Mouse (Mus musculus): ENCODE results near the gene Tsr1.

The Tsr1 gene

DNA sequence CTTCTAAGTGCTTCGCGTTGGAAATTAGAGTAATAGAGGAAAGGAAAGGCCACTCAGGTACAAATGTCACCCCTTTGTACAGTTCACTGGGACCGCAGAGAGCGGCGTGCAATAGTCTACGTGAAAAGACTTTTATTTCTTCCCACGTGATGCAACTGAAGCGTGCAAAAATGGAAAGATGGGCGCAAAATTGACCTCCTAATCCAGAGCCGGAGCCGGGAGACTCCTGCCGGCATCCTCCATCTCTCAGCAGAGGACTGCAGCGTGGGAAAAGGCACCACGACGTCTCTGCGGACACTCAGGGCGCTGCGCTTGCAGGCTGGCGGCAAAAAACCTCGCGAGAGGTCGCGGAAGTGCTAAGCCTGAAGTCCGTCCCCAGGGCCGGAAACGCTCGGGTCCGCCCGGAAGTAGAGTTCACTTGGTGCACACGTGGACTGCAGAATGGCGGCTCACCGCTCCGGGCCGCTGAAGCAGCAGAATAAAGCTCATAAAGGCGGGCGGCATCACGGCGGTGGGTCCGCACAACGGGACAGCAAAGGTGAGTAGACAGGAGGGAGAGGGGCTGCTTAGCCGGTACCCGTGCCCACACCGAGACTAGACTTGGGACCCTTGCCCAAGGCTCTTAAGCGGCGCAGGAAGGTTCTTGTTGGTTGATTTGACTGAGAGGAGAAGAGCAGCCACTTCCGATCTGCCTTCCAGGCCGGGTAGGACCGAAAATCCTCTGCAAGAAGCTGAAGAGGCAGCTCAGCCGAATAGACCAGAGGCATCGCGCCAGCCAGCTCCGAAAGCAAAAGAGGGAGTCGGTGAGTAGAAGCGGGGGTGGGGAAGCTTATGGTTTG is at the start of gene Tsr1:
TSS of gene Tsr1 (plus strand) at position 394 of the 839 bp plus-strand sequence.
- DNase-seq (ENCODE audit: low spot score in 2 of 2), result peak; percentile 87 to 88

DNA sequence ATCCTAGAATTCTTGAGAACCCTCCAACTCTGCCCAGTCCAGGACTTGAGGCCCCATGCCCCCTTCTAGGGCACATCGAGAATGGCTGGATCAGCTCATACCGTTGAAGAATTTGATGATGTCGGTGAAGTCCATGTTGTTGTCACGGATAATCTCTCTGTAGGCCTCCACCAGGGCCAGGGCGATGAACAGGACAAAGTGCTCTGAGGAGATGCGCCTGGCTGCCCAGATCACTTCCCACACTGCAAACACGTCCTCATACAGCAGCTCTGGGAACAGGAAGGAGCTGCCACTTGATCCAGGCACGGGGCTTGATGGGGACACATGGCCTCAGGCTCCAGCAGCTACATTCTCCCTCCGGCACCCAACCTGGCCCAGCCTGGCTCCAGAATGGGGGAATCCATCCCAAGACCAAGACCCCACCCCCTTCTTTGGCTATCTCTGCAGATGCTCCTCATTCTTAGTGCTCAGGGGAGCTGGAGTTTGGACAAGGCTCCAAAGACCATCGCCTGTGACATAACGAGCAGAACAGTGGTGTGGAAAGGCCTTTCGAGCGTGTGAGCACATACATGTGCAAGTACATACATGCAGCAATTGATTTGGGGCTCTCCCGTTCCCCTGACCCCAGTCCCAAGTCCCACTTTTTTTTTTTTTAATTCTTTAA is 46.7 kb upstream of the Tsr1 start:
- DNase-seq (ENCODE audit: low spot score in 2 of 2), result no peak

GRCm38 (mm10) chr11:74857756-74858155 is 40.1 kb upstream of the Tsr1 start:
- no peak for DNase-seq (ENCODE audit: low spot score in 2 of 2)

DNA sequence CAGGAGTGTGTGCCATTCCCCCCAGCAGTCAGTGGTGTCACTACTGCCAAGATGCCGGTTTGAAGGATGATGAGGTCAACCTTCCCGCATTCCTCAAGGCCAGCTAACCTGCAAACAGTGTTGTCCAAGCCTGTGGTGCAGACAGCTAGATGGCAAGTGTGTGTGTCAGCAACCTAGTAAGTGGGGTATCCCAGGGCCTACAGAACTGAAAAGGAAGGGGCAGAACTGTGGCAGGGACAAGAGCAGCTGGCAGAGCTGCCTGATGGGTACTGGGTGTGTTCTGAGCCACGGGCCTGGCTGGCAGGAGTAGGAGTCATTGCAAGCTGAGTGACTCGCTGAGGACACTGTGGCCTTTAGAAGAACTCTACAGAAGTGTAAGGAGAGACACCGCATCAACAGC is 35.7 kb upstream of the Tsr1 start:
- no peak for DNase-seq (ENCODE audit: low spot score in 2 of 2)

GRCm38 (mm10) chr11:74863471-74863870 is 34.4 kb upstream of the Tsr1 start:
- DNase-seq (ENCODE audit: low spot score in 2 of 2), result no peak

DNA sequence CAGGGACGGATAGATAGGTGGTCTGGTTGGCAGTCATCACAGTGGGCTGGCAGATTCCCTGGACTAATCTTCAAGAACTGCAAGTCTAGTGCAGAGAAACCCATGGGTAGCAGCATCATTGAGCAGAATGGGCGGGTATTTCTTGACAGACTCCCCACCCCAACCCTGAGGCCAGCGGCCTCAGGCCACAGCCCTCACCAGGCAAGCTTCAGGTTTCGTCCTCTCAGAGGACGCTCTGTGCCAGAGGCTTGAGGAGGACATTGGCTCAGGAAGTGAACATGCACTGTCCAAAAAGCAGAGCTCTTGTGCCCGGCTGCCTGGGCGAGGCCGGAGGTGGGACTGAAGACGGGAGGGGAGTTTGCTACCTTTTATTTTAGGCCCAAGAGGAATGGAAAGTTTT is 33.5 kb upstream of the Tsr1 start:
- no peak for DNase-seq (ENCODE audit: low spot score in 2 of 2)

- no peak for DNase-seq (ENCODE audit: low spot score in 2 of 2)
Measured at GRCm38 (mm10) chr11:74865252-74865651, 32.6 kb upstream of the Tsr1 start.

GRCm38 (mm10) chr11:74866640-74867039 is 31.2 kb upstream of the Tsr1 start:
- no peak for DNase-seq (ENCODE audit: low spot score in 2 of 2)

GRCm38 (mm10) chr11:74867181-74867580 is 30.7 kb upstream of the Tsr1 start:
- no peak for DNase-seq (ENCODE audit: low spot score in 2 of 2)

- no peak for DNase-seq (ENCODE audit: low spot score in 2 of 2)
Measured at GRCm38 (mm10) chr11:74868046-74868760, 29.7 kb upstream of the Tsr1 start.

DNA sequence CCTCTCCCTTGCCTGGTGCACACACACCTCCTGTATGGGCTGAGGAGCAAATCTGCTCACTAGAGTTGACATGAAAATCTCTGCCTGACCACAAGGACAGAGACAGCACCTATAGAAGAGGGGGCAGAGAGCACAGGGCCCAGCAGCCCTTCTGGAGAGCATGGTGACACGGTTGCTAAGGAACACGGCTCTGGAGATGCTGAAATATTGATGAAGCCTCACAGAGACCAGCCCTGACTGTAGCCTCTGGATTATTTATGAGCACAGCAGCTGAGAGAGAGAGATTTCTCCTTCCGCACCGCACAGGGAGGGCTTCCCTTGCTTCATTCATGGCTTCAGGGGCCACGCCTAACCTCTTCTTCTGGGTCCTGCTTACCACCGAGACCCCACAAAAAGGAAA is 28.3 kb upstream of the Tsr1 start:
- no peak for DNase-seq (ENCODE audit: low spot score in 2 of 2)

DNA sequence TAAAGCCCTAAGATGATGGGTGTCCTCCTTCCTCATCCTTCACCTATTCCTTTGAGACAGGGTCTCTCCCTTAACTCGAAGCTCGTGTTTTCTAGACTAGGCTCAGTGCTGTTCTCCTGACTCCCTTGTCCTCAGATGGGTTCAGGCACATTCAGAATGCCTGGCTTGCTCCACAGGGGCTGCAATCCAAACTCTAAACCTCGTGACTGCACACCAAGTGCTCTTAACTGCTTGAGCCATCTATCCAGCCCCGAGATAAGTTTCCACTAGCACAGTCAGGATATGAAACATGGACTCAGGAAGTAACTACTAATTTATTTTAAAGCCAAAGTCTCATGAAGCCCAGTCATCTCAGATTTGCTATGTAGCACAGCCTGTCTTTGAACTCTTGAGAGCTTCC is 27.3 kb upstream of the Tsr1 start:
- DNase-seq (ENCODE audit: low spot score in 2 of 2), result no peak

- no peak for DNase-seq (ENCODE audit: low spot score in 2 of 2)
Measured at GRCm38 (mm10) chr11:74870991-74871622, 26.8 kb upstream of the Tsr1 start.

- no peak for DNase-seq (ENCODE audit: low spot score in 2 of 2)
Measured at GRCm38 (mm10) chr11:74874630-74875029, 23.2 kb upstream of the Tsr1 start.

GRCm38 (mm10) chr11:74876801-74877200 is 21.1 kb upstream of the Tsr1 start:
- no peak for DNase-seq (ENCODE audit: low spot score in 2 of 2)

DNA sequence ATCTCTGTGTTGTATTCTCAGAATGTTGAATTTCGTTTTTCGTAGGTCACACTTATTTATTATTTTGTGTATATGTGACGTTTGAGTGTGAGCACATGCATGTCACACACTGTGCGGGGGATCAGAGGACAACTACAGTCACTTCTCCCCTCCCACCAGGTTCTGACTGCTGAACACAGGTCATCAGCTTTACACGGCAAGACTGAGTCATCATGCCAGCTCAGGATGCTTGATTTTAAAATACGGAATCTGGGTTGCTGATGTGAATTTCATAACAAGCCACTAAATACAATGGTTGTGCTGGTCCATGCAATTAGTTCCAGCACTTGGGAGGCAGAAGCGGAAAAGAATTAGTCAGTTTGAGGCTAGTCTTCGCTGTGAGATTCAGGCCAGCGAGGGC is 16.9 kb upstream of the Tsr1 start:
- DNase-seq (ENCODE audit: low spot score in 2 of 2), result no peak

DNA sequence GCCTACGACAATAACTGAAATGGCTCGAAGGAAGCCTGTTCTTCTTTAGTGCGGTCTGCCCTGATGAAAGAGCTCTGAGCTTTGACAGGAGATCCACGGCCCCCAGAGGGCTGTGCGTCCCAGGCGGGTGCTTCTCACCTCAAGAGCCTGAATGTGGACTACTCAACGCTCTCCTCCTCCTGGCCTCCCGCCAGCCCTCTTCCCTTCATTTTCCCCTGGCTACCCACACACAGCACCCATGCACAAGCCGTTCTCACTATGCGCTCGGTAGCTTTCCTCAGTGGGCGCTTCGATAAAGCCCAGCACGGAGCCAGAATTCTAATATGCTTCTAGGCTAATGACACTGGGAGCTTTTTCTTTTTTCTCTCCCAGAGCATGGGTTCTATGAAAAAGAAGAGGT is 15.9 kb upstream of the Tsr1 start:
- no peak for DNase-seq (ENCODE audit: low spot score in 2 of 2)

GRCm38 (mm10) chr11:74883098-74883497 is 14.8 kb upstream of the Tsr1 start:
- DNase-seq (ENCODE audit: low spot score in 2 of 2), result no peak

DNA sequence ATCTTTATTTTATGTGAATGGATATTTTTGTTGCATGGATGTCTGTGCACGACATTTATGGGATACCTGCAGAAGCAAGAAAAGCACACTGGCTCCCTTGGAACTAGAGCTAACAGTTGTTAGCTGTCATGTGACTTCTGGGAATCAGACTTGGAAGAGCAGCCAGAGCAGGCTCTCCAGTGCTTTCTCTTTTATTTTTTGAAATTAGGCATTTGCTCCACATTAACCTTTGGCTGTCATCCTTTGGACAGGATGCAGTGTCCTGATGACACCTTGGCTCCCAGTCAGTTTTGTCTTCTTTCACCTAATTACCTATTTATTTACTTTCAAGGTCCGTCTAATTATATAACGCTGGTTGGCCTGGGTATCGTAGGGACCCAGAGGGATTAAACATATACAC is 3.3 kb upstream of the Tsr1 start:
- DNase-seq (ENCODE audit: low spot score in 2 of 2), result no peak

DNA sequence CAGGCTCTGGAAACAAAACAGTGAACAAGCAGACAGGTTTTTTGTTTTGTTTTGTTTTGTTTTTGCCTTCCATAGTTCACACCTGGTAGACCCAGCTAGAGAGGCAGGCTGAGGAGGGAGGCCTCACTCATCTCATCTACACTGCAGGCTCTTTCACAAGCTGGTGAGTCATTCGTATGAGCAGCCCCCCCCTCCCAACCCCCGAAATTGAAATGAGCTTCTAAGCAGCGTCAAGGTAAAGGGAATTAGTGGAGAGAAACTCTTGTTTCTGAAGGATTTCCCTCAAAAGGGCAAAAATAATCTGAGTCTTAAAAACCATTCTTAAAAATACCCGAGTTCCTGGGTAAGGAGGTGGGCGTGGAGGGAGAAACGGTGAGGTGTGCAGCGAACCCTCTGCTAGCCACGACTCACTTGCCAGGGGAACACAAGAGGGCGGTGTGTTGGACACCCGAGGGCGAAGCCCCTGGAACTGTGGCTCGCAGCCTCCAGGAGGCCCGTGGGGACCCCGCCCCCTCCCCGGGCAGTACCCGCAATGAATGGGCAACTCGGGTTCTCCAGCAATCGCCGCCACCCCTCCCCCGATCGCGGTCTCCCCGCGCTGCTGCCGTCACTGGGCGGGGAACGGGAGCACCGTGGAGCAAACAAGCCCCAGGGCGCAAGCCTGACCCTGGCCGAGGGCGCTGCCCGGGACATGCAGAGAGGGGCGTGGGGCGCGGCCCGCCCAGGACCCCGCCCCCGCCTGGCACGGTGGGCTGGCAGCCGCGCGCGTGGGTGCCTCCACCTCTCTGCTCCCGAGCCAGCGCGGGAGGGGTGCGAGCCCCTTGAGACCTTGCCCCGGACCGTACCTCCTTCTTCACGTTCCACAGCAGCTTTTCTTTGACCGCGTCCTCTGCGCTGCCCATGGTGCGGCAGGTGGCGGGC is 1.6 kb upstream of the Tsr1 start:
- DNase-seq (ENCODE audit: low spot score in 2 of 2), result peak; percentile 42 to 49

All from natural killer cell, adult 2 months (primary cell).